Mouse (Mus musculus) embryonic fibroblast, embryonic 13.5 days (primary cell): ENCODE measurements around the gene Selenof.

Experiments used
- CTCF ChIP-seq: IDR thresholded peaks from 2 replicates; pipeline ENCODE4 v1.5.1; 2011; ENCODE audit warnings: mild to moderate bottlenecking, control low read depth, low read length, moderate library complexity, borderline replicate concordance; ENCODE audit not compliant: insufficient read depth
- POLR2A ChIP-seq: IDR thresholded peaks from 2 replicates; pipeline ENCODE4 v1.6.1; 2011; ENCODE audit warnings: low read depth, mild to moderate bottlenecking, control low read depth, low read length, moderate library complexity

DNA sequence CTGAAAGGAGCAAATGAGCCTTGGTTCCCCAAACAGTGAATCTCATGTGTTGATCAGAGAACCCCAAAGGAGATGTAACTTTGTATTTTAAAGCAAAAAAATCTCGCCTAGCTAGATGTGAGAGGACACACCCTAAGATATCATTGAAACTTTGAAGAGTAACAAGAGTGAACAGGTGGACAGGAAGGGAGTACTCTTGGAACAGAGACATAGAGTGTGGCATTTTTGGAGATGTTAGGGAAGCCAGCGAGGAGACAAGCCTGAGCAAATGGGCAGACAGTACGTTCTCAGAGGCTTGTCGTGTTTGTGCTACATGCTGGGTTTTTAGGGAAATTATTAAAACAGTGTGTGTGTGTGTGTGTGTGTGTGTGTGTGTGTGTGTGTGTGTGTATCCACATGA lies 68.0 kb downstream of the Selenof start:
- TF ChIP-seq CTCF = no peak
- no peak for TF ChIP-seq POLR2A
